Mouse (Mus musculus): ENCODE data around the gene Tmod1.

Tmod1 gene

GRCm38 (mm10) chr4:46038892-46039751, at the start of gene Tmod1:
TSS of gene Tmod1 (plus strand) at chr4:46038935.
- DNase-seq (ENCODE audit: low spot score) = peak; percentile 73

- no peak for DNase-seq (ENCODE audit: low spot score)
Observed at GRCm38 (mm10) chr4:45990427-45991135, 48.2 kb upstream of the Tmod1 start.

- DNase-seq (ENCODE audit: low spot score) = no peak
Observed at GRCm38 (mm10) chr4:45998536-45998935, 40.2 kb upstream of the Tmod1 start.

- no peak for DNase-seq (ENCODE audit: low spot score)
Observed at GRCm38 (mm10) chr4:46008142-46008793, 30.5 kb upstream of the Tmod1 start.

- DNase-seq (ENCODE audit: low spot score) = no peak
Observed at GRCm38 (mm10) chr4:46011698-46012097, 27.0 kb upstream of the Tmod1 start.

GRCm38 (mm10) chr4:46015605-46016004, 23.1 kb upstream of the Tmod1 start:
- no peak for DNase-seq (ENCODE audit: low spot score)

- DNase-seq (ENCODE audit: low spot score) = no peak
Observed at GRCm38 (mm10) chr4:46023021-46023481, 15.7 kb upstream of the Tmod1 start.

- no peak for DNase-seq (ENCODE audit: low spot score)
Observed at GRCm38 (mm10) chr4:46025893-46026292, 12.8 kb upstream of the Tmod1 start.

GRCm38 (mm10) chr4:46028224-46028623, 10.5 kb upstream of the Tmod1 start:
- DNase-seq (ENCODE audit: low spot score) = no peak

GRCm38 (mm10) chr4:46028781-46029180, 10.0 kb upstream of the Tmod1 start:
- no peak for DNase-seq (ENCODE audit: low spot score)

- DNase-seq (ENCODE audit: low spot score) = no peak
Observed at GRCm38 (mm10) chr4:46029552-46029951, 9.2 kb upstream of the Tmod1 start.

- no peak for DNase-seq (ENCODE audit: low spot score)
Observed at GRCm38 (mm10) chr4:46032448-46032847, 6.3 kb upstream of the Tmod1 start.

GRCm38 (mm10) chr4:46033197-46033596, 5.5 kb upstream of the Tmod1 start:
- DNase-seq (ENCODE audit: low spot score) = no peak

- DNase-seq (ENCODE audit: low spot score) = no peak
Observed at GRCm38 (mm10) chr4:46038591-46038891, 194 bp upstream of the Tmod1 start.

GRCm38 (mm10) chr4:46039899-46040298, 1.2 kb downstream of the Tmod1 start:
- peak; percentile 55 for DNase-seq (ENCODE audit: low spot score)

GRCm38 (mm10) chr4:46040594-46041192, 2.0 kb downstream of the Tmod1 start:
- DNase-seq (ENCODE audit: low spot score) = peak; percentile 80

GRCm38 (mm10) chr4:46041761-46042504, 3.2 kb downstream of the Tmod1 start:
- DNase-seq (ENCODE audit: low spot score) = peak; percentile 25

- peak; percentile 17 for DNase-seq (ENCODE audit: low spot score)
Observed at GRCm38 (mm10) chr4:46042505-46042850, 3.7 kb downstream of the Tmod1 start.

- DNase-seq (ENCODE audit: low spot score) = no peak
Observed at GRCm38 (mm10) chr4:46043361-46043760, 4.6 kb downstream of the Tmod1 start.

GRCm38 (mm10) chr4:46047971-46048370, 9.2 kb downstream of the Tmod1 start:
- DNase-seq (ENCODE audit: low spot score) = no peak

GRCm38 (mm10) chr4:46048418-46048817, 9.7 kb downstream of the Tmod1 start:
- DNase-seq (ENCODE audit: low spot score) = no peak
